Mouse (Mus musculus) testis, adult 2 months (tissue): ENCODE results near the gene Cd69.

Source experiments
- CTCF ChIP-seq: fragments of 200-500 bp; IDR thresholded peaks from 2 replicates; pipeline ENCODE4 v1.5.1; 2012; ENCODE audit warnings: low read depth, mild to moderate bottlenecking, inconsistent platforms, low read length, moderate library complexity; ENCODE audit not compliant: control insufficient read depth, insufficient read depth, insufficient replicate concordance
- POLR2A ChIP-seq: fragments of 200-500 bp; IDR thresholded peaks from 2 replicates; pipeline ENCODE4 v1.6.1; 2012; ENCODE audit warnings: low read depth, mild to moderate bottlenecking, inconsistent platforms, low read length, moderate library complexity; ENCODE audit not compliant: control insufficient read depth

GRCm38 (mm10) chr6:129275624-129276203 is 478 bp upstream of the Cd69 start:
- TF ChIP-seq CTCF, result no peak
- no peak for TF ChIP-seq POLR2A
